Mouse (Mus musculus) left cerebral cortex, adult 18-20 months (tissue): ENCODE measurements around the gene 1700016H13Rik. TPM values are rescaled to one million over a fixed set of nuclear protein-coding genes. Genes with fewer than 3 reads are reported as not detected.

Source experiments
- DNase-seq, 2 experiments: peaks; one replicate each; pipeline ENCODE4 v3.0.0; 2021 to 2022; ENCODE audit warnings: low spot score in 2 of 2, mixed read lengths in 1 of 2
- total RNA-seq, 2 experiments: library from RNA; stranded (reverse); gene quantifications; 2 replicates each; pipeline ENCODE4 v1.2.3; 2021

The 1700016H13Rik gene
- total RNA-seq, 2 experiments from 2014 or later, result not detected

GRCm38 (mm10) chr5:103674482-103674881, 18.7 kb upstream of the 1700016H13Rik start:
- DNase-seq, result no peak

GRCm38 (mm10) chr5:103673611-103674010, 17.8 kb upstream of the 1700016H13Rik start:
- no peak for DNase-seq

GRCm38 (mm10) chr5:103671858-103672257, 16.0 kb upstream of the 1700016H13Rik start:
- no peak for DNase-seq

- no peak for DNase-seq
Measured at GRCm38 (mm10) chr5:103665876-103666275, 10.1 kb upstream of the 1700016H13Rik start.

- no peak for DNase-seq
Measured at GRCm38 (mm10) chr5:103664932-103665331, 9.1 kb upstream of the 1700016H13Rik start.

GRCm38 (mm10) chr5:103659571-103659970, 3.8 kb upstream of the 1700016H13Rik start:
- peak in 1 of 2 experiments; percentile 21 for DNase-seq

- DNase-seq, result no peak
Measured at GRCm38 (mm10) chr5:103658921-103659320, 3.1 kb upstream of the 1700016H13Rik start.

- no peak for DNase-seq
Measured at GRCm38 (mm10) chr5:103654780-103655179, 1.0 kb downstream of the 1700016H13Rik start.

GRCm38 (mm10) chr5:103654225-103654624, 1.6 kb downstream of the 1700016H13Rik start:
- peak in 1 of 2 experiments; percentile 19 for DNase-seq

GRCm38 (mm10) chr5:103647320-103647719, 8.5 kb downstream of the 1700016H13Rik start:
- DNase-seq, result no peak

GRCm38 (mm10) chr5:103644167-103644566, 11.6 kb downstream of the 1700016H13Rik start:
- no peak for DNase-seq

- no peak for DNase-seq
Measured at GRCm38 (mm10) chr5:103637162-103637561, 18.6 kb downstream of the 1700016H13Rik start.

- DNase-seq, result no peak
Measured at GRCm38 (mm10) chr5:103629854-103630580, 25.8 kb downstream of the 1700016H13Rik start.

- DNase-seq, result peak; percentile 36 to 54
Measured at GRCm38 (mm10) chr5:103629111-103629764, 26.6 kb downstream of the 1700016H13Rik start, which contains the start of gene Slc10a6. Gene Slc10a6, minus strand, starts transcription at chr5:103629403.

GRCm38 (mm10) chr5:103628499-103628898, 27.3 kb downstream of the 1700016H13Rik start:
- DNase-seq, result no peak

- DNase-seq, result no peak
Measured at GRCm38 (mm10) chr5:103624831-103625230, 31.0 kb downstream of the 1700016H13Rik start.

- DNase-seq, result no peak
Measured at GRCm38 (mm10) chr5:103622321-103622720, 33.5 kb downstream of the 1700016H13Rik start.

- DNase-seq, result no peak
Measured at GRCm38 (mm10) chr5:103620301-103620973, 35.4 kb downstream of the 1700016H13Rik start.

- no peak for DNase-seq
Measured at GRCm38 (mm10) chr5:103617191-103617590, 38.6 kb downstream of the 1700016H13Rik start.

- no peak for DNase-seq
Measured at GRCm38 (mm10) chr5:103614356-103614755, 41.5 kb downstream of the 1700016H13Rik start.

GRCm38 (mm10) chr5:103612316-103612715, 43.5 kb downstream of the 1700016H13Rik start:
- DNase-seq, result no peak
